Mouse (Mus musculus) erythroblast, embryonic 14.5 days (primary cell): ENCODE data around the gene Hnrnph1.

Source experiments
- GATA1 ChIP-seq: IDR thresholded peaks from 2 replicates; pipeline ENCODE4 v1.6.1; 2012; ENCODE audit warnings: low read length, inconsistent platforms, mixed read lengths
- TAL1 ChIP-seq: IDR thresholded peaks from 3 replicates; pipeline ENCODE4 v1.6.1; 2012; ENCODE audit warnings: low read length, inconsistent platforms, mixed read lengths

DNA sequence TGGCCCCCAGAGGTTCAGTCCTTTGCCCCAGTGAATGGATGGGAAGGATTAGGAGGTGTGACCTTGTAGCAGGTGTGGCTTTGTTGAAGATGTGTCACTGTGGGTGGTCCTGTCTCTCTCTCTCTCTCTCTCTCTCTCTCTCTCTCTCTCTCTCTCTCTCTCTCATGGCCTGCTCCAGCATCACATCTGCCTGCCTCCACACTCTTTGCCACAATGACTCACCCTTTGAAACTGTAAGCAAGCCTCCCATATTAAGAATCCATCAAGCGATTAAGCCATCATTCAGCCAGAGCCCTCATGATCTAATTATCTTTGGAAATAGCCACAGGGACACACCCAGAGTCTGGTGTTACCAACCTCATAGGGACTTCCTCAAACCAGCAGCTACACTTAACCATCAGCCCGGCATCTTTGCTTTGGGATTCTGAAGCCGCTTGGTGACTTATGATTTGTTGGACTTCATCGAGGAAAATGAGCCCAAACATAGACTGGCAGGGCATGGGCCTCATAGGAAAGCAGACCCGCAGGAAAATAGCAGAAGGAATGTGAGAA lies 7.4 kb upstream of the Hnrnph1 start:
- TF ChIP-seq GATA1: no peak
- TF ChIP-seq TAL1: no peak
